Mouse (Mus musculus) E14TG2a.4 (cell line): ENCODE data around the gene Gm9999.
A peak's percentile ranks its signal among the peaks of the same experiment; 100 is the strongest.
"Not testable (repeated sequence)": the region's sequence is repeated elsewhere in the genome, so short reads cannot be mapped to it uniquely, and the experiment has no call there.

Source experiments
- H3K27me3 ChIP-seq: 2 replicates; pipeline ENCODE4 v1.6.1; 2014; ENCODE audit warnings: low read length, control low read depth; ENCODE audit not compliant: insufficient read depth
- H3K36me3 ChIP-seq: 2 replicates; pipeline ENCODE4 v1.6.1; 2014; ENCODE audit warnings: low read length, control low read depth; ENCODE audit not compliant: insufficient read depth
- H3K4me1 ChIP-seq: replicated peaks from 2 replicates; pipeline ENCODE4 v1.6.1; 2014; ENCODE audit warnings: low read depth, low read length, control low read depth
- H3K4me3 ChIP-seq: replicated peaks from 2 replicates; pipeline ENCODE4 v1.5.1; 2014; ENCODE audit warnings: mild to moderate bottlenecking, low read length
- H3K9me3 ChIP-seq: 2 replicates; pipeline ENCODE4 v1.6.1; 2014; ENCODE audit warnings: low read length, control low read depth
- CTCF ChIP-seq: conservative IDR thresholded peaks from 2 replicates; pipeline ENCODE4 v1.5.1; 2014; ENCODE audit warnings: low read length
- NANOG ChIP-seq: IDR thresholded peaks from 2 replicates; pipeline ENCODE4 v1.6.1; 2014; ENCODE audit warnings: borderline replicate concordance, low read length, mixed read lengths
- POU5F1 ChIP-seq: IDR thresholded peaks from 2 replicates; pipeline ENCODE4 v1.6.1; 2014; ENCODE audit warnings: low read length, borderline replicate concordance

Gm9999 gene

DNA sequence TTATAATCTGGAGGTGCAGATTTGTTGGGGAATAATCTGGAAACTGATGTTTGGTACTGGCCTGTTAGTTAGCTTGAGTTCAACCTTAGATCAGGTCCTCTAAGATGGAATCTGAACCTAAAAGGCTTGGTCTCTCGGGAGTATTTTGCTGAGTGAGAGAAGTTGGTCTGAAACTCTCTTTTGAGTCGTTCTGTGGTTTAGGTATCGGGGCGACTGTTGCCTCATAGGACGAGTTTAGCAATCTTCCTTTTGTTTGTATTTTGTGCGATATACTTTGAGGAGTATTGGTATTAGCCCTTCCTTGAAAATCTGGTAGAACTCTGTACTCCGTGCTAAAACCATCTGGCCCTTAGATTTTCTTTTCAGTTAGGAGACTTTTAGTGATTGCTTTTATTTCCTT is 19.3 kb upstream of the Gm9999 start:
- no peak for TF ChIP-seq NANOG
- no peak for TF ChIP-seq CTCF
- no peak for TF ChIP-seq POU5F1
- Histone ChIP-seq H3K4me3 (no peak overlapping the region), H3K9me3 (no peaks in the 10 kb centered on the region), H3K27me3 (peaks cover 8% of the 10 kb centered on the region; the same call in 1 of the 2 replicates), H3K4me1 (peaks cover 15% of the 10 kb centered on the region), H3K36me3 (no peaks in the 10 kb centered on the region)

DNA sequence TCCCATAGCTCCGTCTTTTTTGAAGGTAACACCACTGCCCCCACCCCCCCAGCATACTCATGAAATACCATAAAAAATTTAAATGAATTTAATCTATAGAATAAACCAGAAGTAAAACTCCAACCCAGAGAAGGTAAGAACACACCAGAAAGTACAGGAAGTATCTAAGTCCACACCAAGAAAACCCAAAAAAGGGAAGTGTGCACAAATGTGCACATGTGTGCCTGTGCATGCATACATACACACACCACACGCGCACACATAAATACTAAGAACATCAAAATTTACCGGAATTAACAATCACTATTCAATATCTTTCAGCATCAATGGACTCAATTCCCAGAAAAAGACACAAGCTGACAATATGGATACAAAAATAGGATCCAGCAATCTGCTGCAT is 13.5 kb upstream of the Gm9999 start:
- Histone ChIP-seq H3K9me3 (no peaks in the 10 kb centered on the region), H3K36me3 (no peaks in the 10 kb centered on the region), H3K4me1 (no peaks in the 10 kb centered on the region), H3K27me3 (peaks cover 3% of the 10 kb centered on the region; the same call in 1 of the 2 replicates), H3K4me3 (no peak overlapping the region)
- no peak for TF ChIP-seq NANOG
- no peak for TF ChIP-seq POU5F1
- TF ChIP-seq CTCF, result no peak

DNA sequence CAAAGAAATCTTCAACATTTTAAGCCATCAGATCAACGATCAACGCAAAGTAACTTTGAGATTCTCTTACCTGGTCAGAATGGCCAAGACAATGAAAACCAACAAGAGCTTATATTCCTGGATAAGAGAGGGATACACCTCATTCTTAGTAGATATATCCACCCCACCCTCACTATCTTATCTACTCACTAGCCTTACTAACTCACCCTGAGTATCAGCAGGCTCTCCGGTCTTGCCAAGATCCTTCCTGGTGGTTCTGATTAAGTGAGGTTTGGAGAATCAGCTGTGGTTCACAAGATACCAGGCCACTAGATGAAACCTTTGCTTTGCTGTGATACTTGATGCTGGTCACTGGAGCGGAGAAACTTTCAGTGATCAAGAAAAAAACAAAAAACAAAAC is 8.7 kb upstream of the Gm9999 start:
- Histone ChIP-seq H3K27me3 (peaks cover 3% of the 10 kb centered on the region; the same call in 1 of the 2 replicates), H3K4me3 (no peak overlapping the region), H3K36me3 (no peaks in the 10 kb centered on the region), H3K4me1 (no peaks in the 10 kb centered on the region; the same call in 1 of the 2 replicates), H3K9me3 (no peaks in the 10 kb centered on the region)
- TF ChIP-seq NANOG (no peak), CTCF (no peak), POU5F1 (no peak)

GRCm38 (mm10) chr7:46975456-46975855 is 7.9 kb upstream of the Gm9999 start:
- H3K4me3 ChIP-seq, result peak overlapping the region; percentile 49; the same call in 1 of the 2 replicates
- peaks cover 3% of the 10 kb centered on the region; the same call in 1 of the 2 replicates for H3K27me3 ChIP-seq
- no peaks in the 10 kb centered on the region for H3K36me3 ChIP-seq
- H3K4me1 ChIP-seq, result no peaks in the 10 kb centered on the region; the same call in 1 of the 2 replicates
- no peak for TF ChIP-seq NANOG
- no peak for TF ChIP-seq CTCF
- no peak for TF ChIP-seq POU5F1
- H3K9me3 ChIP-seq, result no peaks in the 10 kb centered on the region

GRCm38 (mm10) chr7:46985718-46986505 is 2.5 kb downstream of the Gm9999 start:
- TF ChIP-seq NANOG, result no peak
- TF ChIP-seq POU5F1, result no peak
- TF ChIP-seq CTCF, result no peak
- Histone ChIP-seq H3K36me3 (no peaks in the 10 kb centered on the region), H3K9me3 (no peaks in the 10 kb centered on the region), H3K4me3 (no peak overlapping the region), H3K4me1 (0 out of 2 replicates have a peak, but pooled peaks cover 4% of the 10 kb centered on the region), H3K27me3 (no peaks in the 10 kb centered on the region)

DNA sequence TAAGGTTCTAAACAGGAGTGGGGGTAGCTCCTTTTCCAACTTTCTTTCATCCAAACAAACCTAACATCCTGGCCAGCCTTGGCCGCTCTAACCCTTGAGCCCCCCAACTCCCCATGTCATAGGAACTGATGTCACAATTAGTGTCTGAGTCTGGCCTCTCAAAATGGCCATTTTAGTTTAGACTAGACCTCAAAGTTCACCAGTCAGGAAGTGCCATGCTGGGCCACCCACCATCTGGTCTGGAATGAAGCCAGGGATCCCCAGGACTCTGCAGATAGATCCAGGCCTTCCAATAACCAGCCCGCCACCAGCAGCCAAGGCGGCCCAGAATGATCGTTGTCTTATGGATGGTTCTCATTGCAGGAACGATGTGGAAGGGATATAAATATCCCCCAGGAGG is 3.3 kb downstream of the Gm9999 start:
- Histone ChIP-seq H3K27me3 (no peaks in the 10 kb centered on the region), H3K9me3 (no peaks in the 10 kb centered on the region), H3K4me3 (no peak overlapping the region)

DNA sequence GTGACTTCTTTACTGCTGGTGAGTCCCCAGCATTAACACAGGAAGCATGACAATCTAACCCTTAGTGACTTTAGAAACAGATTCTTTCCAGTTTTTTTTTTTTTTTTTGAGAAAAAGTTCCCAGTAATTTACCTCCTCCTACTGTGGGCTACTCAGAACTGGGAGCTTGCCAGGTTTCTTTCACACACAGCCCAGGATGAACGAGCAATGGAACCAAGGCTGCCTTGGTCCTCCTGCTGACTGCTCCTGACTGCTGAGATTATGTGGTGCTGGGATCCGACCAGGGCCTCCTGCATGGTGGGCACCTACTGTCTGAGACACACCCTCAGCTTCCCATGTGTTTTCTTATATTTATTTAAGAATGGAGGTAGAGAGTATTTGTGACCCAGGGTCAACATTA is 3.7 kb downstream of the Gm9999 start:
- H3K36me3 ChIP-seq, result peaks cover 9% of the 10 kb centered on the region
- no peak overlapping the region for H3K4me3 ChIP-seq

More for the DNA sequence above, 3.3 kb downstream of the Gm9999 start:
- 0 out of 2 replicates have a peak, but pooled peaks cover 4% of the 10 kb centered on the region for H3K4me1 ChIP-seq
- peaks cover 5% of the 10 kb centered on the region for H3K36me3 ChIP-seq
- TF ChIP-seq POU5F1 (no peak), CTCF (no peak), NANOG (no peak)

GRCm38 (mm10) chr7:46989387-46989786 is 6.0 kb downstream of the Gm9999 start:
- not testable (repeated sequence) for H3K4me1 ChIP-seq, H3K27me3 ChIP-seq, H3K4me3 ChIP-seq, H3K9me3 ChIP-seq
- H3K36me3 ChIP-seq, result peaks cover 32% of the 10 kb centered on the region

More for the DNA sequence above, 3.7 kb downstream of the Gm9999 start:
- Histone ChIP-seq H3K4me1 (0 out of 2 replicates have a peak, but pooled peaks cover 4% of the 10 kb centered on the region), H3K27me3 (no peaks in the 10 kb centered on the region), H3K9me3 (no peaks in the 10 kb centered on the region)
- TF ChIP-seq NANOG, result no peak

DNA sequence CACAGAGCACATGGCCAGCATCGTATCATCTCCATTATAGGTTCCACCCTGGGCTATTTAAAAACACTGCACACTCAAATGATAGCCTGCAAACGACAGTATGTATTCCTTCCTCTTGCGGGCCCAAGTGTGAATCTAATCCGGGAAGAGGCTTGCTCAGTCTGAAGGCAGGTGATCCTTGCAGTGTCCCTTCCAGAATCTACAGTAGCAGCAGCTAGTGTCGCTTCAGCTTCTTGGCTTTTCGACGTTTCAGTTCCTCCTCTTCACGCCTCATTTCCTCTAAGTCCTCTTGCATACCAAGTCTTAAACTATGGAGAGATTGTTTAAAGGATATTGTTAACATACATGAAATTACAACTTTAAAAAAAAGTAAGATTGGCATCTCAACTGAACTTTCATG is 9.7 kb downstream of the Gm9999 start:
- Histone ChIP-seq H3K27me3 (no peaks in the 10 kb centered on the region), H3K4me3 (no peak overlapping the region), H3K9me3 (no peaks in the 10 kb centered on the region), H3K36me3 (peaks cover 69% of the 10 kb centered on the region), H3K4me1 (peaks cover 4% of the 10 kb centered on the region)
- no peak for TF ChIP-seq CTCF
- TF ChIP-seq NANOG, result no peak
- no peak for TF ChIP-seq POU5F1
